In genomic region chr11:48588833-48589649, GRCm38 (mm10) we compare ENCODE assay signal across 9 mouse cellular contexts.
A peak's percentile ranks its signal among the peaks of the same experiment; 100 is the strongest.
DNase-seq lines count a peak whose midpoint lies in the region; ATAC-seq and TF ChIP-seq lines count a peak whose summit lies in the region.
"Had no signal": no experiment of that assay in that cellular context is flagged by ENCODE, and none has a peak within 500 bp of the region (broad histone marks: within the 10 kb centered on the region; RNA-seq: fewer than 3 reads in every experiment).

No protein-coding gene starts in this region.

- H3K27me3 ChIP-seq in Patski = peaks cover 11% of the 10 kb centered on the region
- no peaks in the 10 kb centered on the region for H3K27me3 ChIP-seq in heart, embryonic 14.5 days (ENCODE audit: control insufficient read depth, insufficient read depth, low read length)

- DNase-seq in 416B (ENCODE audit: low read depth) (peak; percentile 36), Patski (ENCODE audit: low read depth, low spot score) (no peak)
- peak; percentile 77 for DNase-seq in embryo, embryonic 10.5 days (ENCODE audit: low spot score)
- DNase-seq in kidney, postnatal 25 days = peak; percentile 44 to 72
- peak; percentile 33 to 34 for DNase-seq in lung, adult 18-20 months

- no peak for ATAC-seq in Patski
- ATAC-seq in heart, embryonic 14.5 days (ENCODE audit: insufficient number of reproducible peaks, insufficient read depth, low FRiP score, low read depth) = peak; percentile 54; the same call in 1 of the 2 replicates
- no peak for ATAC-seq in erythroid progenitor cell, adult 5-6 weeks (replicated peaks; ENCODE audit: low FRiP score, poor library complexity, severe bottlenecking)

- WGBS in heart, embryonic 14.5 days = 31% methylated on average over 9 of the region's 9 CpGs
- WGBS in olfactory bulb, adult 2 months = 33% methylated on average over 9 of the region's 9 CpGs

- POLR2A ChIA-PET in Patski (lab: Charles Lee) = no interaction called here

- no peak for TF ChIP-seq POLR2A in olfactory bulb, adult 2 months (IDR thresholded peaks at IDR 0.05; ENCODE audit: insufficient read depth, low read depth, low read length)

- CTCF ChIA-PET in Patski (lab: Charles Lee) = no interaction called here

- H3K36me3 ChIP-seq in heart, embryonic 14.5 days (ENCODE audit: control insufficient read depth, insufficient read depth, low read length) = no peaks in the 10 kb centered on the region

- no peak overlapping the region for H3K9ac ChIP-seq in heart, embryonic 14.5 days (ENCODE audit: low read length)

- H3K27ac ChIP-seq in heart, embryonic 14.5 days (replicated peaks in 1 of 2; ENCODE audit: control insufficient read depth in 1 of 2, insufficient read depth in 1 of 2, low read depth in 2 of 2, low read length in 2 of 2) = no peak overlapping the region
- no peak overlapping the region for H3K27ac ChIP-seq in olfactory bulb, adult 2 months (ENCODE audit: insufficient read depth, low read depth, low read length)

- H3K4me3 ChIP-seq in heart, embryonic 14.5 days (ENCODE audit: control insufficient read depth in 1 of 2, insufficient read depth in 1 of 2, low read depth in 1 of 2, low read length in 2 of 2) = no peak overlapping the region
- no peak overlapping the region for H3K4me3 ChIP-seq in olfactory bulb, adult 2 months (ENCODE audit: insufficient read depth, low read depth, low read length)
- H3K4me3 ChIP-seq: erythroblast, embryonic 14.5 days had no signal

- H3K9me3 ChIP-seq in heart, embryonic 14.5 days (ENCODE audit: control insufficient read depth, low read length) = 0 out of 2 replicates have a peak, but pooled peaks cover 3% of the 10 kb centered on the region

- H3K4me1 ChIP-seq in heart, embryonic 14.5 days (ENCODE audit: control insufficient read depth in 2 of 2, insufficient read depth in 2 of 2, low read length in 2 of 2) = no peaks in the 10 kb centered on the region
- no peaks in the 10 kb centered on the region for H3K4me1 ChIP-seq in olfactory bulb, adult 2 months (ENCODE audit: control insufficient read depth, insufficient read depth, low read length)

- in situ Hi-C loops in Patski (cut with MboI; ENCODE audit: low pct_unique_long_range_greater_than_20kb) = no loop called here

- H3K4me2 ChIP-seq in heart, embryonic 14.5 days (ENCODE audit: low read length) = no peak overlapping the region

- peak; percentile 87 for TF ChIP-seq CTCF in Patski (IDR thresholded peaks at IDR 0.05)
- TF ChIP-seq CTCF in olfactory bulb, adult 2 months (IDR thresholded peaks at IDR 0.05; ENCODE audit: insufficient read depth, low read depth, low read length) = peak; percentile 75
